Mouse (Mus musculus): ENCODE data around the gene Limd2.

- TF ChIP-seq EP300 (IDR thresholded peaks at IDR 0.05; ENCODE audit: low read depth) (no peak), CTCF (IDR thresholded peaks at IDR 0.05; ENCODE audit: low read depth) (no peak)
Observed at GRCm38 (mm10) chr11:106202123-106202465, 41.4 kb upstream of the Limd2 start, which contains the start of gene Strada.
